Mouse (Mus musculus): ENCODE results near the gene Acot7. TPM values are rescaled to one million over a fixed set of nuclear protein-coding genes. Genes with fewer than 3 reads are reported as not detected.

Acot7 gene
- polyA plus RNA-seq, 1 experiment, result 32.0 TPM

DNA sequence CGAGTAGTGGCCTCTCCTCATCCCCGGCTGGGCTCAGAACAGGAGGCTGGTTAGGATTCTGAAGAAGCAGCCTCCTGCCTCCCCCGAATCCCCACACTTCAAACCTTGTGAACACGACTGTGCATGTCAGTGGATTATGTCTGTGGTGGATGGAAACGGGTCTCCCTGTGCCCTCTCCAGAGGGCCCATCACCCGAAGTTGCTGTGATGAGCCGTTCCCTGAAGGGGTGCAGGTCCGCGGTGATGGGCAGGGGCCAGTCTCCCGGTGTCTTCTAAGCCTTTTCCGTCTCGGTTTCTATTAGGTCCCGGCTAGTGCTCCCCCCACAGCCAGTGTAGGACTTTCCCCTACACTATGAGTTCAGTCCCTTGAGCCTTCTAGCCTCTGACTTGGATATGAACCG, 120.9 kb downstream of the Acot7 start:
- Histone ChIP-seq H3K4me1 (ENCODE audit: control insufficient read depth, insufficient read depth, low read length) (peaks cover 1% of the 10 kb centered on the region; the same call in 1 of the 2 replicates), H3K4me3 (replicated peaks; ENCODE audit: control insufficient read depth, low read depth, low read length) (no peak overlapping the region), H3K27ac (ENCODE audit: control insufficient read depth, insufficient read depth, low read depth, low read length, poor library complexity) (no peak overlapping the region)
- TF ChIP-seq CTCF (IDR thresholded peaks at IDR 0.05; ENCODE audit: control insufficient read depth, insufficient read depth, low read length) (no peak), POLR2A (IDR thresholded peaks at IDR 0.05; ENCODE audit: borderline replicate concordance, control insufficient read depth, low read depth, low read length) (no peak)
- WGBS, result 88% methylated on average over 14 of the region's 14 CpGs

DNA sequence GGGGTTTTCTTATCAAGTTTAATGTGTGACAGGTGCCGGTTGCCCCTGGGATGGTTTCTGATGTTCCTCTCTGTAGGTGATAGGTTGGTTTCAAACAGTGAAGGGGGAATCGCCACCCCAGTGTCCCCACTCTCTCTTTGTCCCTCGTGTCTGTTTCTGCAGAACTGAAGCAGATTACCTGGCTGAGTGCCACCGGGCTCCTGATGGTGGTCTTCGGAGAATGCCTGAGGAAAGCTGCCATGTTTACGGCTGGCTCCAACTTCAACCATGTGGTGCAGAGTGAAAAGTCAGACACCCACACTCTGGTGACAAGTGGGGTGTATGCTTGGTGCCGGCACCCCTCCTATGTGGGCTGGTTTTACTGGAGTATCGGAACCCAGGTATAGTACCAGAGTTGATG, 122.4 kb downstream of the Acot7 start:
- WGBS, result 90% methylated on average over 8 of the region's 8 CpGs
- TF ChIP-seq POLR2A (IDR thresholded peaks at IDR 0.05; ENCODE audit: borderline replicate concordance, control insufficient read depth, low read depth, low read length) (no peak), CTCF (IDR thresholded peaks at IDR 0.05; ENCODE audit: control insufficient read depth, insufficient read depth, low read length) (no peak)
- H3K4me1 ChIP-seq (ENCODE audit: control insufficient read depth, insufficient read depth, low read length), result peaks cover 1% of the 10 kb centered on the region; the same call in 1 of the 2 replicates
- no peak overlapping the region for H3K27ac ChIP-seq (ENCODE audit: control insufficient read depth, insufficient read depth, low read depth, low read length, poor library complexity)
- no peak overlapping the region for H3K4me3 ChIP-seq (replicated peaks; ENCODE audit: control insufficient read depth, low read depth, low read length)

DNA sequence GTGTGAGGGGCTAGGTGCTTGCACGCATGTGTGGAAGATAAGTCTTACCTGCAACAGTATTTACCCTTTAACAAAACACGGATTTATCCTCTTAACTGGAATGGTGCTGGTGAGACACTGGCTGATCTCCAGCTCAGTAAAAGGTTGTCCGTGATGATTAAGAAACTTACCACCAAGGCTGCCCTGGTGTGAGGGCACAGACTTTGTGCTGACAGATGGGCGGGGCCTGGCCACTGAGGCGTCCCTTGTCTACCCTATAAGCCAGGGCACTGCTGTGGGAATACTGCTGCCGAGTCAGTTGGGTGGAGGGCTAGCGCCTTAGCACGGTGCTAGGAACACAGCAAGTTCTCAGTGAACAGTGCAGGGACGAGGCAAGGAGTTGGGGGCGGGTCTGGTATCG, 124.1 kb downstream of the Acot7 start:
- Histone ChIP-seq H3K4me1 (ENCODE audit: control insufficient read depth, insufficient read depth, low read length) (no peaks in the 10 kb centered on the region; the same call in 1 of the 2 replicates), H3K27ac (ENCODE audit: control insufficient read depth, insufficient read depth, low read depth, low read length, poor library complexity) (no peak overlapping the region), H3K4me3 (replicated peaks; ENCODE audit: control insufficient read depth, low read depth, low read length) (no peak overlapping the region)
- TF ChIP-seq CTCF (IDR thresholded peaks at IDR 0.05; ENCODE audit: control insufficient read depth, insufficient read depth, low read length) (no peak), POLR2A (IDR thresholded peaks at IDR 0.05; ENCODE audit: borderline replicate concordance, control insufficient read depth, low read depth, low read length) (no peak)
- WGBS, result 86% methylated on average over 11 of the region's 11 CpGs

DNA sequence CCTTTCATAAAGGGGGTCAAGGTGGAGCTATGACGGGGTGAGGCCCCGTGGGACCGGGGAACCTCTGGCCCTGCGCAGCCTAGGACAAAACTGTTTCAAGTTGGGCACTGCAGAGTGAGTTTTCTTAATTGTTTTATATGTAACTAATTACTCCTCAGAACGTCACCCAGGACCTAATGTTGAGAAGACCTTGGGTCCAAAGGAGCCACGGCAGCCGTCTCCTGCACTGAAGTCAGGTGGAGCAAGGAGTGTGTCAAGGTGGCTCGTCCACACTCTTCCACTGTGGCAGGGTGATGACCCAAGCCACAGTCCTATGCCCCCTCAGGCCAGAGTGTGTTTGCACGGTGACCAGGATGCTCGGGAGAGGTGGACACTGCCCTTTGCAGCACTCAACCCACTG, 125.2 kb downstream of the Acot7 start:
- 94% methylated on average over 10 of the region's 10 CpGs for WGBS

DNA sequence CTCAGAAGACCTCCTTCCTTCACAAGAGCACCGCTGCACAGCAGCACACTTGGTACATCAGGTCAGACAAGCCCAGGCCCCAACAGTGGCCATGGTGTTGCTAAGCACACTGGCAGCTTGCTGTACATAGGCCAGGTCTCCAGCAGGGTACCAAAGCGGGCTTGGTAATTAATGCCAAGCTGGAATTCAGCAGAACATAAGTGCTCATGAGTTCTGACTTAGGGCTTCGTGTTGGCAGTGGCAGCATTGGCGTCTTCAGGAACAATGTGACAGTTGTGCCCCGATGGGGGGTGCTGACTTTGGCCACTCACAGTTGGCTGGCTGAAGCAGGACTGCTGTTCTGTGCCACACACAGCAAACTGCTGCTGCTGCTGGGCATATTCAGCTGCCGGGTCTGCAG, 126.8 kb downstream of the Acot7 start:
- Histone ChIP-seq H3K4me3 (replicated peaks; ENCODE audit: control insufficient read depth, low read depth, low read length) (no peak overlapping the region), H3K4me1 (ENCODE audit: control insufficient read depth, insufficient read depth, low read length) (no peaks in the 10 kb centered on the region; the same call in 1 of the 2 replicates), H3K27ac (ENCODE audit: control insufficient read depth, insufficient read depth, low read depth, low read length, poor library complexity) (no peak overlapping the region)
- 91% methylated on average over 6 of the region's 6 CpGs for WGBS
- TF ChIP-seq CTCF (IDR thresholded peaks at IDR 0.05; ENCODE audit: control insufficient read depth, insufficient read depth, low read length) (no peak), POLR2A (IDR thresholded peaks at IDR 0.05; ENCODE audit: borderline replicate concordance, control insufficient read depth, low read depth, low read length) (no peak)

More for the DNA sequence above, 125.2 kb downstream of the Acot7 start:
- H3K4me3 ChIP-seq (replicated peaks; ENCODE audit: control insufficient read depth, low read depth, low read length), result no peak overlapping the region
- no peak overlapping the region for H3K27ac ChIP-seq (ENCODE audit: control insufficient read depth, insufficient read depth, low read depth, low read length, poor library complexity)
- no peak for TF ChIP-seq POLR2A (IDR thresholded peaks at IDR 0.05; ENCODE audit: borderline replicate concordance, control insufficient read depth, low read depth, low read length)
- H3K4me1 ChIP-seq (ENCODE audit: control insufficient read depth, insufficient read depth, low read length), result no peaks in the 10 kb centered on the region; the same call in 1 of the 2 replicates

DNA sequence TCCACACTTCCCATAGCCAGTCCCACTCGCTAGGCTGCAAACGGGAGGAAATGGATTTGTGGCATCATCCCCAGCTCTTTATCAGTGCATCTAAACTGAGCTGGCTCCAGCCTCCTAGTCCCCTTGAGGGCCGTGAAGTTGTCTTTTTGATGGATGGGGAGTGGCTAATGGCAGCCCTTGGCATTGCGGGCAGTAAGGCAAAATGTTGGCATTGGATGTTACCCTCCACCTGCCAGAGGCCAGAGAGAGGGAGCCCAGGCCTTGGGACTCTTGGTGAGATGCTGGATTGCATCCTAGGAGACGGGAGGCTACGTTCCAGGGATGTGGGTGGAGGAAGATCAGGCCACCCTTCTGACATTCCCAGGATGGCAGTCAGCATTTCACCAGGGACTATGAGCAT, 128.1 kb downstream of the Acot7 start:
- no peaks in the 10 kb centered on the region; the same call in 1 of the 2 replicates for H3K4me1 ChIP-seq (ENCODE audit: control insufficient read depth, insufficient read depth, low read length)
- no peak overlapping the region for H3K27ac ChIP-seq (ENCODE audit: control insufficient read depth, insufficient read depth, low read depth, low read length, poor library complexity)
- WGBS, result 82% methylated on average over 6 of the region's 6 CpGs
- H3K4me3 ChIP-seq (replicated peaks; ENCODE audit: control insufficient read depth, low read depth, low read length), result no peak overlapping the region
- no peak for TF ChIP-seq POLR2A (IDR thresholded peaks at IDR 0.05; ENCODE audit: borderline replicate concordance, control insufficient read depth, low read depth, low read length)
- TF ChIP-seq CTCF (IDR thresholded peaks at IDR 0.05; ENCODE audit: control insufficient read depth, insufficient read depth, low read length), result no peak

DNA sequence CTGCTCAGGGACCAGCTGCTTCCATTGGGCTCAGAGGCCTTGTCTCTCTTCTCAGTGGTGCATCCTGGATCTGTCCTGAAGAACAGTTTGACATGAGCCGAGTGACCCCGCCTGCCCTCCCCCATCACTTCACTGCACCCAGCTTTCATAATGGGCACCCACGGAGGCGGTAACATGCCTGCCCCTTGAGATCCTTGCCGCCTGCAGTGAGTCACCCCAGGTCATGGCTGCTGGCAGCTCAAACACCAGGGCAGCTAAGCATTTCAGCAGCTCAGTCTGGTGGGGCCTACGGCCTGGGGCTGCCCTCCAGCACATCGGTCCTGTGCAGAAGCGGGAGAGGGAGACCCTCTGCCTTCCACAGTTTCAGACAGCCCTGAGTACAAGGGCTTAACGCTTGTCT, 129.6 kb downstream of the Acot7 start:
- no peak overlapping the region for H3K27ac ChIP-seq (ENCODE audit: control insufficient read depth, insufficient read depth, low read depth, low read length, poor library complexity)
- H3K4me1 ChIP-seq (ENCODE audit: control insufficient read depth, insufficient read depth, low read length), result no peaks in the 10 kb centered on the region; the same call in 1 of the 2 replicates
- TF ChIP-seq POLR2A (IDR thresholded peaks at IDR 0.05; ENCODE audit: borderline replicate concordance, control insufficient read depth, low read depth, low read length), result no peak
- no peak for TF ChIP-seq CTCF (IDR thresholded peaks at IDR 0.05; ENCODE audit: control insufficient read depth, insufficient read depth, low read length)
- H3K4me3 ChIP-seq (replicated peaks; ENCODE audit: control insufficient read depth, low read depth, low read length), result no peak overlapping the region
- WGBS, result 87% methylated on average over 9 of the region's 9 CpGs

DNA sequence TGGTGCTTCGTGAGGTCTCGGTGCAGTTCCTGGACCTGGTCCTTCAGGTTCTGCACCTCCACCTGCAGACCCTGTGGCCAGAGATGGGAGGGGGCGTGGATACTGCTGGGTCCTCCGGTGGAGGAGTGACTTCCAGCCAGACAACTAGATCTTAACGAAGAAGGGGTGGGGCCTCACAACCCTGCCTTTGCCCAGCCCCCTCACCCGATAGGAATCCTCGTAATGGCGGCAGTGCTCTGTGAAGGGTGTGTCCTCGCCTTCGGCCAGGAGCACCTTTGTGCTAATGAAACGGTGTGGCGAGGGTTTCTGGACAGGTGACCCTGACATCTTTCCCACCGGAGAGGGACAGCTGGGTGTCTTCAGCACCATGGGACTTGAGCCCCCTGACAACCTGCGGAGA, 134.3 kb downstream of the Acot7 start:
- WGBS, result 15% methylated on average over 14 of the region's 14 CpGs
- Histone ChIP-seq H3K27ac (ENCODE audit: control insufficient read depth, insufficient read depth, low read depth, low read length, poor library complexity) (no peak overlapping the region), H3K4me1 (ENCODE audit: control insufficient read depth, insufficient read depth, low read length) (no peaks in the 10 kb centered on the region), H3K4me3 (replicated peaks; ENCODE audit: control insufficient read depth, low read depth, low read length) (no peak overlapping the region)
- TF ChIP-seq CTCF (IDR thresholded peaks at IDR 0.05; ENCODE audit: control insufficient read depth, insufficient read depth, low read length) (no peak), POLR2A (IDR thresholded peaks at IDR 0.05; ENCODE audit: borderline replicate concordance, control insufficient read depth, low read depth, low read length) (no peak)

DNA sequence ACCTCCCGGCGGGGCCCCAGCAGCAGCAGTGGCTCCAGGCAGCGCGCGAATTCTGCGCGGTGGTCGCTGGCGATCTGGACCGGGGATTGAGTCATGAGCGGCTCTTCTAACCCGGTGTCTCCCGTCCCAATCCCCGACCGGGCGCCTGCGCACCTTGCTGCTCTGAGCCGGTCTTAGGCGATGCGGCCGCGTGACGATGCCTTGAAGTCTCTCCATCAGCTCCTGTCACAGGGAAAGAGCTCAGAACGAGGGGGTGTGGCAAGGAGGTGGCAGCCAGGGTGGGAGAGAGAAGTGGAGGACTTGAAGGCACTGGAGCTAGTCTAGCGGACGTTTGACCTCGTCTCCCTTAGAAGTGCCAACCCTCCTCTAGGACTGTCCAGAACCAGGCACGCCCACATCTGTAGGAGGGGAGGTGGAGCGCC, 135.3 kb downstream of the Acot7 start:
- Histone ChIP-seq H3K4me1 (ENCODE audit: control insufficient read depth, insufficient read depth, low read length) (no peaks in the 10 kb centered on the region), H3K4me3 (replicated peaks; ENCODE audit: control insufficient read depth, low read depth, low read length) (no peak overlapping the region), H3K27ac (ENCODE audit: control insufficient read depth, insufficient read depth, low read depth, low read length, poor library complexity) (no peak overlapping the region)
- WGBS, result under 1% methylated on average over 29 of the region's 29 CpGs
- no peak for TF ChIP-seq POLR2A (IDR thresholded peaks at IDR 0.05; ENCODE audit: borderline replicate concordance, control insufficient read depth, low read depth, low read length)
- TF ChIP-seq CTCF (IDR thresholded peaks at IDR 0.05; ENCODE audit: control insufficient read depth, insufficient read depth, low read length), result no peak
